Mouse (Mus musculus): ENCODE data around the gene Got2.
"Not testable (repeated sequence)": the region's sequence is repeated elsewhere in the genome, so short reads cannot be mapped to it uniquely, and the experiment has no call there.

Gene Got2

GRCm38 (mm10) chr8:95871690-95872089 is 16.7 kb downstream of the Got2 start:
- no peak for DNase-seq (ENCODE audit: low read depth, low spot score)

GRCm38 (mm10) chr8:95864851-95865250 is 23.5 kb downstream of the Got2 start:
- not testable (repeated sequence) for DNase-seq (ENCODE audit: low read depth, low spot score)

GRCm38 (mm10) chr8:95863761-95864440 is 24.4 kb downstream of the Got2 start:
- not testable (repeated sequence) for DNase-seq (ENCODE audit: low read depth, low spot score)

GRCm38 (mm10) chr8:95854174-95854573 is 34.2 kb downstream of the Got2 start:
- DNase-seq (ENCODE audit: low read depth, low spot score): no peak

GRCm38 (mm10) chr8:95853102-95853843 is 35.1 kb downstream of the Got2 start, which contains the start of gene Slc38a7:
Gene Slc38a7, minus strand, starts transcription at chr8:95853539.
- peak; percentile 76 for DNase-seq (ENCODE audit: low read depth, low spot score)

- DNase-seq (ENCODE audit: low read depth, low spot score): no peak
Measured at GRCm38 (mm10) chr8:95852290-95852689, 36.1 kb downstream of the Got2 start.

- no peak for DNase-seq (ENCODE audit: low read depth, low spot score)
Measured at GRCm38 (mm10) chr8:95850326-95850725, 38.0 kb downstream of the Got2 start.

GRCm38 (mm10) chr8:95848734-95849464 is 39.4 kb downstream of the Got2 start:
- DNase-seq (ENCODE audit: low read depth, low spot score): no peak

- DNase-seq (ENCODE audit: low read depth, low spot score): no peak
Measured at GRCm38 (mm10) chr8:95848061-95848551, 40.2 kb downstream of the Got2 start.

- DNase-seq (ENCODE audit: low read depth, low spot score): no peak
Measured at GRCm38 (mm10) chr8:95845026-95845425, 43.3 kb downstream of the Got2 start.

- no peak for DNase-seq (ENCODE audit: low read depth, low spot score)
Measured at GRCm38 (mm10) chr8:95843968-95844367, 44.4 kb downstream of the Got2 start.

- no peak for DNase-seq (ENCODE audit: low read depth, low spot score)
Measured at GRCm38 (mm10) chr8:95841436-95841835, 46.9 kb downstream of the Got2 start.

GRCm38 (mm10) chr8:95839289-95839688 is 49.1 kb downstream of the Got2 start:
- DNase-seq (ENCODE audit: low read depth, low spot score): no peak

- DNase-seq (ENCODE audit: low read depth, low spot score): no peak
Measured at GRCm38 (mm10) chr8:95837266-95837665, 51.1 kb downstream of the Got2 start.

GRCm38 (mm10) chr8:95835891-95836290 is 52.5 kb downstream of the Got2 start:
- no peak for DNase-seq (ENCODE audit: low read depth, low spot score)

- DNase-seq (ENCODE audit: low read depth, low spot score): no peak
Measured at GRCm38 (mm10) chr8:95833435-95833984, 54.8 kb downstream of the Got2 start.

- peak; percentile 50 for DNase-seq (ENCODE audit: low read depth, low spot score)
Measured at GRCm38 (mm10) chr8:95832603-95833434, 55.5 kb downstream of the Got2 start.

- no peak for DNase-seq (ENCODE audit: low read depth, low spot score)
Measured at GRCm38 (mm10) chr8:95830144-95830543, 58.2 kb downstream of the Got2 start.

GRCm38 (mm10) chr8:95825162-95825561 is 63.2 kb downstream of the Got2 start, which contains the start of gene Sap18b:
Gene Sap18b, plus strand, starts transcription at chr8:95825346.
- DNase-seq (ENCODE audit: low read depth, low spot score): not testable (repeated sequence)

- no peak for DNase-seq (ENCODE audit: low read depth, low spot score)
Measured at GRCm38 (mm10) chr8:95822699-95823098, 65.6 kb downstream of the Got2 start.

GRCm38 (mm10) chr8:95822096-95822495 is 66.3 kb downstream of the Got2 start:
- DNase-seq (ENCODE audit: low read depth, low spot score): no peak
